Mouse (Mus musculus) Patski (cell line): ENCODE data around the gene Rae1. TPM values are rescaled to one million over a fixed set of nuclear protein-coding genes. Genes with fewer than 3 reads are reported as not detected.

Source experiments
- ATAC-seq: fragments of 100-300 bp; one replicate; pipeline ENCODE4 v1.8.0; 2021
- CTCF ChIA-PET: fragments of 350-600 bp; sonication (Branson Sonifier 250); formaldehyde crosslinking; loops from one replicate; lab custom pipeline; 2022; ENCODE audit warnings: inconsistent platforms; lab: Charles Lee
- POLR2A ChIA-PET: fragments of 350-600 bp; sonication (Branson Sonifier 250); formaldehyde crosslinking; loops from one replicate; lab custom pipeline; 2022; ENCODE audit warnings: antibody characterized with exemption, inconsistent platforms; lab: Charles Lee
- DNase-seq: peaks from one replicate; pipeline ENCODE4 v3.0.0-alpha.2; 2011; ENCODE audit warnings: low read depth, low spot score
- H3K27me3 ChIP-seq: fragments of 371-371 bp; one replicate; pipeline ENCODE4 v1.5.1; 2021
- CTCF ChIP-seq: fragments of 100-300 bp; IDR thresholded peaks from one replicate; pipeline ENCODE4 v1.5.1; 2021
- in situ Hi-C: fragments of 300-500 bp; cut with MboI; formaldehyde crosslinking; loops from 3 replicates; pipeline ENCODE4 v1.11.1; 2018; ENCODE audit warnings: low pct_unique_long_range_greater_than_20kb, mixed read lengths
- polyA plus RNA-seq: library from polyadenylated mRNA; unstranded; gene quantifications from one replicate; pipeline ENCODE4 v1.2.3, GENCODE M21; 2021

The Rae1 gene
- polyA plus RNA-seq, 1 experiment from 2014 or later: 77.6 TPM

DNA sequence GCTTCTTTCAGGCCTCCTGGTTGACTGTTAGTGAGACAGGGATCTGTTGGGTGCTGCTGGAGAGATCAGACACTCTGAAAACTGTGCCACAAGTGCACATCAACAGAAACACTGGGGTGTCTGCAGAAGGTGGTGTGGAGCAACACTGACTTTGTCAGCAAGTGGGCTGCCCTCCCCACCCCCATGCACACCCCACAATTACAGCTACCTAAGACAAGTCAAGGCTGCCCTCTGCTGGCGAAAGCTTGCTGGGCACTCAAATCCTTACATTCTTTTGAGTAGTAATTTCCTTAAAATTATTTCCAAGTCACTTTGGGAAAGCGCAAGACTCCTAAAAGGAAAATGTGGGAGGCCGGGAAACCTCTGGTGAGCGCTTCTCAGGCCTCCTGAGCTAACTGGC lies 3.7 kb upstream of the Rae1 start:
- no peak for ATAC-seq
- ChIA-PET POLR2A (no interaction called here), CTCF (interaction anchor here (0.9 to 3.4 kb wide), 6 partner anchors 9 to 167 kb away, joined by 3 to 26 read pairs (median 6); no protein-coding TSS in a partner anchor)
- in situ Hi-C loops: loop anchor here (5.0 kb wide), 3 partner anchors 86 to 519 kb away; no protein-coding TSS in a partner anchor
- DNase-seq: no peak
- no peaks in the 10 kb centered on the region for H3K27me3 ChIP-seq
- TF ChIP-seq CTCF: peak; percentile 90

DNA sequence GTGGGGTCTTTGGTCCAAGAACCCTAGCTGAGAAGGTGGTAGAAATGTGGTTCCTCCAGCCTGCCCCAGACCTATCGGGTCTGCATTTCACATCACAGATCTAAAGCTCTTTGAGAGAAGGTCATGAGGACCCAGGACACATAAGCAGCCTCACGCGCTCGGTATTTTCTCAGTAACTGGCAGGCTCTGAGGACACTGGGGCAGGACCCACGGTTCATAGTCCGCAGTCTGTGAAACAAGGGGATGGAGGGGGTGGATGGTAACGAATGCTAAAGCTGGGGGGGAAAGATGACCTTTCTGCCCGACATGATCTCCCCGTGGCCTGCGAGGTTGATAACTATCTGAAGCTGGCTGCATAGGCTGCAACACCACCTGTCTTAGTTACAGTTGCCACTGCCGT lies 2.2 kb upstream of the Rae1 start:
- in situ Hi-C loops: loop anchor here (5.0 kb wide), 3 partner anchors 85 to 520 kb away; no protein-coding TSS in a partner anchor
- ATAC-seq (no peak), DNase-seq (no peak)
- no peak for TF ChIP-seq CTCF
- ChIA-PET POLR2A (no interaction called here), CTCF (interaction anchor here (0.7 to 3.4 kb wide), 5 partner anchors 25 to 166 kb away, joined by 3 to 26 read pairs (median 3); no protein-coding TSS in a partner anchor)
- no peaks in the 10 kb centered on the region for H3K27me3 ChIP-seq

DNA sequence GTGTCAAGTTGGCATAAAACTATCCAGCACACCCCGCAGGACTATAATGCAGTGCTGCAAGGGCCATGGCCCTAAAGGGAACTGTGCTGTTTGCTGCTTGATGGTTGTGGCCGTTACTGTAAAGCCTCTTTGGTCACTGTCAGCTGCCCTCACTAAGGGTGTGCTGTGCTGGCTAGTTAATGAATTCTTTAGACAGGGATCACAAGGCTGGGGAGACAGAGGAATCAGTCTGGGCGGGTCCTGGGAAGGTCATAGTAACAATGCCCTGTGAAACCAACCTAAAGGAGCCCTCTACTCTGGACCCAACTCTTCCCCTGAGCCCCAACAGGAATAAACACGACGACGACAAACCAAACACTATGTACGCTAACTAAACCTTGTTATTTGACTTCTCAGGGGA lies 1.4 kb upstream of the Rae1 start:
- POLR2A ChIA-PET: no interaction called here
- in situ Hi-C loops: loop anchor here (5.0 kb wide), 3 partner anchors 84 to 521 kb away; no protein-coding TSS in a partner anchor
- no peaks in the 10 kb centered on the region for H3K27me3 ChIP-seq
- no peak for TF ChIP-seq CTCF
- ATAC-seq (no peak), DNase-seq (no peak)
- CTCF ChIA-PET: interaction anchor here (1.1 kb wide), 1 partner anchor 161 kb away, joined by 6 read pairs; no protein-coding TSS in a partner anchor

DNA sequence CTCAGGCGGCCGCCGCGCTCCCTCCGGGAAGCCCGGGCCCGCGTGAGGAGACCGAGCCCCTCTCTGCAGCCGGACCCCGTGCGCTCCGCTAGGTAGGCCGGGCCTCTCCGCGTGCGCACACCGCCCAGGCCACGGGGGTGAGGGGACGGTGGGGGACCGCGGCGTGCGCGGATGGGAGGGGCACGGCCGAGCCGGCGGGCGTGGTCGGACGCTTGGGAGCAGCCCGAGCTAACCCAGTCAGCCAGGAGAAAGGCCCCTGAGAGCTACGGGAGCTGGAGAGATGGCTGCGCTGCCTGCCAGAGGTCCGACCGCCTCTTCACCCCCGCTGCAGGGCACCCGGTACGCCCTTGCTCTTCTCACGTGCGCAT lies 352 bp downstream of the Rae1 start:
- ChIA-PET CTCF (no interaction called here), POLR2A (no interaction called here)
- ATAC-seq (peak; percentile 82), DNase-seq (no peak)
- no peak for TF ChIP-seq CTCF
- H3K27me3 ChIP-seq: no peaks in the 10 kb centered on the region
- in situ Hi-C loops: no loop called here

DNA sequence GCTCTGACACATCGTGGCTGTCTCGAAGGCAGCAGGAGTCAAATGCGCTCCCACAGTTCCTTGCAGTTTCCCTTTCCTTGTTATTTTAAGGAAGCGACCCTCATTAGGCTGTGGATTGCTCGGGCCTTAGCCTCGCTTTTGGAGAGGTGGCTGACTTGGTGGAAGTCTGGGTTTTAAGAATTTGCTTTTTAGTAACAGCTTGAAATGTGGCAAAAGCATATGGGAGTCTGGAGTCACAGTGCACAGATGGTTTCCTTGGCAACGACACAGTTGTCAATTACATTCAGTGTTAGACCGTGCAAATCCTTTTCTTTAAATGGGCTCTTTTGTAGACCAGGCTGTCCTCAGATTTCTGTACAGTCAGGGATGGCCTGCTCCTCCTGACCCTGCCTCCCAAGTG lies 1.0 kb downstream of the Rae1 start:
- no peaks in the 10 kb centered on the region for H3K27me3 ChIP-seq
- DNase-seq (no peak), ATAC-seq (no peak)
- TF ChIP-seq CTCF: no peak
- POLR2A ChIA-PET: no interaction called here
- in situ Hi-C loops: no loop called here
- CTCF ChIA-PET: no interaction called here

DNA sequence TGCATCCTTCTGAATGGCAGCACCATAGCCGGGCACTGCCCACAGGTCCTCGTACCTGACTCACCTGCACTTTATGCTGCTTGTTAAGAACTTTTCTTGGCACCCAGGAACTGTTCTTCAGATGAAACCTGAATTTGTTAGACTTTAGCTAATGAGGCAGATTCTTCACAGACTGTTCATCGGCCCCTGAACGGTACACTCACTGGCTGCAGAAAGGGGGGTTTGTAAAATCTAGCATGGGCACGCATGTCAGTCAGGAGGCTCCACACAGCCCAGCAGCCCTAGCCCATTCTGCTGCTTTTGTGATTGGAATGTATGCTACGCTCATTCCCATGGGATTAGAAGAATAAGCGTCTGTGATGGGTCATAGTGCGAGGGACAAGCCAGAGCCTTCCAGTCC lies 3.8 kb downstream of the Rae1 start:
- TF ChIP-seq CTCF: no peak
- no peak for ATAC-seq
- no peak for DNase-seq
- POLR2A ChIA-PET: no interaction called here
- in situ Hi-C loops: no loop called here
- H3K27me3 ChIP-seq: no peaks in the 10 kb centered on the region
- CTCF ChIA-PET: interaction anchor here (1.0 kb wide), 1 partner anchor 86 kb away, joined by 3 read pairs; no protein-coding TSS in a partner anchor

DNA sequence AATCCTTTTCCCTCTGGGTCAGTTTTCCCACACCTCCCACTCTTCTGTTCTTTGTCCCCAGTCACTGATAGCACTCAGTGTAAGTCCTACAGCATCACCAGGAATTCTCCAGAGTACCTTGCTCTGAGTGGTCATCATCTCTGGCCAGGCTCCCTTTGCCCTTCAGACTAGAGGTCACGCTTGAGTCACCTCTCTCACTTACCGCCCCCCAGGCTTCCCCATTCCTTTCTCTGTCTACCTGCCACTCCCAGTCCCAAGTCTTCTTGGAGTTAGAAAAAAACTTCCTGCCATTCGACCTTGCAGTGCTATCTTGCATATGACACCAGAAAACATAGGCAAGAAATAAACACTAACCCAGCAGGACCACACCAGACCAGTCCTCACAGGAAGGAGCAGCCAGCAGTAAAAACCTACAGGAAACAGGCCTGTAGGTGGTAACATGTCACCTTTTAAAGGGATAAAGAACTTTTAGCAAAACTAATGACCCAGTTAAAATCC lies 10.4 kb downstream of the Rae1 start:
- CTCF ChIA-PET: no interaction called here
- in situ Hi-C loops: no loop called here
- H3K27me3 ChIP-seq: no peaks in the 10 kb centered on the region
- POLR2A ChIA-PET: no interaction called here
- TF ChIP-seq CTCF: no peak
- ATAC-seq (no peak), DNase-seq (no peak)

DNA sequence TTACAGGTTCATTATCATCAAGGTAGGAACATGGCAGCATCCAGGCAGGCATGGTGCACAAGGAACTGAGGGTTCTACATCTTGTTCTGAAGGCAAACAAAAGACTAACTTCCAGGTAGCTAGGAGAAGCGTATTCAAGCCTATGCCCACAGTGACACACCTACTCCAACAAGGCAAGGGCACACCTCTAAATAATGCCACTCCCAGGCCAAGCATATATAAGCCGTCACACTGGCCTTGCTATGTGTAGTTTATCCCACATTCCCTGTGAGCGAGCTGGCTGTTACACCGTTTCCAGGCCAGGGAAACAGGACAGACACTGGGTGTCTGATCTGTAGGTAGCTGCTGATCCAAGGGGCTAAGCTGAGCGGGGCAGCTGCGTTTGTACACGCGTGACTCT lies 11.5 kb downstream of the Rae1 start:
- ChIA-PET CTCF (no interaction called here), POLR2A (no interaction called here)
- in situ Hi-C loops: no loop called here
- H3K27me3 ChIP-seq: no peaks in the 10 kb centered on the region
- no peak for TF ChIP-seq CTCF
- no peak for ATAC-seq
- DNase-seq: no peak

DNA sequence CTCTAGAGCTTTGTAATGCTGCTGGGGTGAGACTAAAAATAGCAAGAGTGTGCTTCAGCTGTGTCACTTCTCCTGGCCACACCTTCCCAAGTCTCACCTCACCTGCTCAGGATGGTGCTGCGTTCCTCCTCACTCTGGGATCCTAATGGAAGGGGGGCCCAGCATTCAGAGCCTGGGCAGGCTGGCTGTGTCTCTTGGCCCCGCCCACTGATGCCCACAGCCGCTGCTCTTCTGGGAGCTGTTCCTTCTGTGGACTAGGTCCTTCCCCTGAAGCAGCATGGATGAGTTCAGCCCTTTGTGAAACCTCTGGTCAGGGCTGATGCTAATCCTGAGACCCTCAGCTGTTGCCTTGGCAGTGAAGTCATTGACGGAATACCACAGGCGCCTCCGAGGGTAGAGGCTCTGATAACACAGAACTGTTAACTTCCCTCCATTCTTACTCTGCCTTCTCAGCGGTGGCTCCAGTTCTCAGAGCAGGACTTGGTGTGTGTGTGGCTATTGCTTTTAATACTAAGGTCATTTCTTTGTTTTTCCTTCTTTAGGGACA lies 14.9 kb downstream of the Rae1 start:
- POLR2A ChIA-PET: interaction anchor here (0.8 kb wide), 1 partner anchor 10 kb away, joined by 3 read pairs; no protein-coding TSS in a partner anchor
- TF ChIP-seq CTCF: no peak
- in situ Hi-C loops: no loop called here

DNA sequence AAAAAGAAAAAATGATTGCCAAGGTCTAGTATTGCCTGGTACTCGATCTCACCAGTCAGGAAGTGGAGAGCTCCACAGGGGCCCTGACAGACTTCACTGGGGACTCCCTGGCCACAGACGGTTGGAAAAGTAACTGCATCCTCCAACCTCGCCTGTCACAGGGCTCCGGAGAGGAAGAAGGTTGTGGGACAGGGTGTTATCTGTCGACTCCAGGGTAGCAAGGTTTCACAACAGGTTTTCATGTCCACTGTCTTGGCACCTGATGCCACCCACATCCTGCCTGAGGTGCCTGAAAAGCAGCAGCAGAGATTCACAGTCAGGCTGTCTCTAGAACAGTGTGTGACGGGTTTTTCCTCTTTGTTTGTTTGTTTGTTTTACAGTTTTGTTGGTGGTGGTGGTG lies 18.0 kb downstream of the Rae1 start:
- in situ Hi-C loops: no loop called here
- TF ChIP-seq CTCF: no peak
- ATAC-seq (no peak), DNase-seq (no peak)
- H3K27me3 ChIP-seq: no peaks in the 10 kb centered on the region
- ChIA-PET POLR2A (interaction anchor here (1.2 kb wide), 1 partner anchor 10 kb away, joined by 3 read pairs; no protein-coding TSS in a partner anchor), CTCF (interaction anchor here (1.4 kb wide), 1 partner anchor 15 kb away, joined by 3 read pairs; no protein-coding TSS in a partner anchor)

More for the DNA sequence above, 14.9 kb downstream of the Rae1 start:
- CTCF ChIA-PET: interaction anchor here (1.4 to 2.0 kb wide), 2 partner anchors 8 to 75 kb away, joined by 3 to 4 read pairs; no protein-coding TSS in a partner anchor
- ATAC-seq: no peak
- no peaks in the 10 kb centered on the region for H3K27me3 ChIP-seq
- DNase-seq: no peak

DNA sequence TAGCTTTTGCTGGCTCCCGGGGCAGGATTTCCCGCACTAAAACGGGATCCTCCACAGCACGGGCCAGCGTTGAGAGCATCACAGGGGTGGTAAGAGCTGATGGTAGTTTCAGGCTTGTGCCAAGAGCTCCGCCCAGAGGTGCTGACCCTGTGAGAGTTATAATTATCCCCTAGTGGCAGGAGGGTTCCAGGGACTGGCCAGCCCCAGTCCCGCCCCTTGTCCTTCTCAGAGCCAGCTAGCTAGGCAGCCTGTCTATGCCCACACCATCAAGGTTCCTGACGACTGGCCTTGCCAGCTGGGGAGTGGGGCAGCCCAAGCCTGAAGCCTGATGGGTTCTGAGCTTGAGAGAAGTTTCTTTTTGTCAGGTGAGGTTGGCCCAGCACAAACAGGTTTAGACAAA lies 18.7 kb downstream of the Rae1 start:
- POLR2A ChIA-PET: interaction anchor here (0.9 to 1.2 kb wide), 2 partner anchors 9 to 37 kb away, joined by 3 read pairs; no protein-coding TSS in a partner anchor
- ATAC-seq: no peak
- in situ Hi-C loops: no loop called here
- no peaks in the 10 kb centered on the region for H3K27me3 ChIP-seq
- CTCF ChIA-PET: interaction anchor here (1.4 kb wide), 1 partner anchor 16 kb away, joined by 3 read pairs; no protein-coding TSS in a partner anchor
- no peak for DNase-seq
- TF ChIP-seq CTCF: no peak
